Mouse (Mus musculus) brain, adult 2 months (tissue): ENCODE data around the gene Cdhr5.
A peak's percentile ranks its signal among the peaks of the same experiment; 100 is the strongest.
"Not testable (repeated sequence)": the region's sequence is repeated elsewhere in the genome, so short reads cannot be mapped to it uniquely, and the experiment has no call there.

ENCODE experiments used
- DNase-seq: peaks from one replicate; pipeline ENCODE4 v3.0.0; 2011; ENCODE audit warnings: low read depth, low spot score

Gene Cdhr5

GRCm38 (mm10) chr7:141277701-141278678, 1.4 kb upstream of the Cdhr5 start:
- DNase-seq: no peak

- no peak for DNase-seq
Measured at GRCm38 (mm10) chr7:141275356-141275755, 1.2 kb downstream of the Cdhr5 start.

GRCm38 (mm10) chr7:141270631-141271030, 6.0 kb downstream of the Cdhr5 start:
- DNase-seq: no peak

- DNase-seq: no peak
Measured at GRCm38 (mm10) chr7:141269273-141269545, 7.4 kb downstream of the Cdhr5 start.

GRCm38 (mm10) chr7:141268466-141269272, 7.9 kb downstream of the Cdhr5 start:
- no peak for DNase-seq

GRCm38 (mm10) chr7:141265739-141266561, 10.6 kb downstream of the Cdhr5 start, which contains the start of gene Irf7:
Gene Irf7, minus strand, starts transcription at chr7:141266481.
- DNase-seq: peak; percentile 65

- DNase-seq: no peak
Measured at GRCm38 (mm10) chr7:141265411-141265738, 11.2 kb downstream of the Cdhr5 start.

- DNase-seq: peak; percentile 35
Measured at GRCm38 (mm10) chr7:141264761-141265410, 11.7 kb downstream of the Cdhr5 start.

GRCm38 (mm10) chr7:141264041-141264700, 12.4 kb downstream of the Cdhr5 start:
- no peak for DNase-seq

- no peak for DNase-seq
Measured at GRCm38 (mm10) chr7:141263640-141264039, 12.9 kb downstream of the Cdhr5 start.

GRCm38 (mm10) chr7:141261480-141261879, 15.1 kb downstream of the Cdhr5 start:
- no peak for DNase-seq

GRCm38 (mm10) chr7:141256159-141256558, 20.4 kb downstream of the Cdhr5 start:
- DNase-seq: no peak

- DNase-seq: not testable (repeated sequence)
Measured at GRCm38 (mm10) chr7:141250486-141250885, 26.1 kb downstream of the Cdhr5 start.

GRCm38 (mm10) chr7:141231551-141231950, 45.0 kb downstream of the Cdhr5 start:
- no peak for DNase-seq

GRCm38 (mm10) chr7:141231111-141231510, 45.5 kb downstream of the Cdhr5 start:
- DNase-seq: no peak

- DNase-seq: no peak
Measured at GRCm38 (mm10) chr7:141230570-141230969, 46.0 kb downstream of the Cdhr5 start.

- no peak for DNase-seq
Measured at GRCm38 (mm10) chr7:141229702-141230101, 46.9 kb downstream of the Cdhr5 start.

- DNase-seq: peak; percentile 95
Measured at GRCm38 (mm10) chr7:141228279-141229067, 48.1 kb downstream of the Cdhr5 start, which contains the start of gene Phrf1. Gene Phrf1, plus strand, starts transcription at chr7:141228784.

- no peak for DNase-seq
Measured at GRCm38 (mm10) chr7:141227796-141228195, 48.8 kb downstream of the Cdhr5 start.

- DNase-seq: no peak
Measured at GRCm38 (mm10) chr7:141226535-141226934, 50.1 kb downstream of the Cdhr5 start.
